13 mouse cellular contexts compared by ENCODE assay signal in the genomic region with DNA sequence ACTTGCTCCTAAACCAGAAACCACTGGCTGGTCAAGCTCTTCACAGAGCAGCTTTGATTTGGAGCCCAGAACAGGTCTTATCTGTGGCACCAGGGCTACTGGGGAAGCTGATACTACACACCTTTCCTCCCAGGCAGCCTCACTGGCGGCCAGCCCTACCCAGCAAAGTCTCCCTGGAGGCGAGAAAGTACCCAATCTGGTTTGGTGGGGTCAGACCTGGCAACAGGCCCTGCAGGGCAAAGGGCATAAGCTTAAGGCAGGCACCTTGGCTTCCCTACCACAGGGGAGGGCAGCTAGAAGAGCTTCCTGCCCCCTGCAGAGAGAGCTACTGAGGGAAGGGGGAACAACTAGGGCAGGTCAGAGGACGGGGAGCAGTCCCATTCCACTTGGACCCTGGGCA. TPM values are rescaled to one million over a fixed set of nuclear protein-coding genes. Genes with fewer than 3 reads are reported as not detected.
DNase-seq lines count a peak whose midpoint lies in the region; ATAC-seq and TF ChIP-seq lines count a peak whose summit lies in the region.
"Had no signal": no experiment of that assay in that cellular context is flagged by ENCODE, and none has a peak within 500 bp of the region (broad histone marks: within the 10 kb centered on the region; RNA-seq: fewer than 3 reads in every experiment).

No protein-coding gene starts in this region.

- H3K36me3 ChIP-seq in liver, adult 2 months (ENCODE audit: control insufficient read depth, insufficient read depth, low read length): peaks cover 13% of the 10 kb centered on the region
- peaks cover 16% of the 10 kb centered on the region for H3K36me3 ChIP-seq in stomach, postnatal 0 days (ENCODE audit: control insufficient read depth, insufficient read depth, low read length)
- peaks cover 35% of the 10 kb centered on the region for H3K36me3 ChIP-seq in hindbrain, embryonic 14.5 days (replicated peaks; ENCODE audit: control insufficient read depth, insufficient read depth)

- peak; percentile 85 for ATAC-seq in stomach, postnatal 0 days (ENCODE audit: low FRiP score, low TSS enrichment)
- no peak for ATAC-seq in hindbrain, embryonic 14.5 days (ENCODE audit: low FRiP score)
- ATAC-seq in megakaryocyte progenitor cell, adult 5-6 weeks (replicated peaks; ENCODE audit: poor library complexity): no peak
- ATAC-seq: activated CD4-positive, CD25-positive, alpha-beta regulatory T cell, adult 4 months had no signal

- H3K27ac ChIP-seq in liver, adult 2 months (replicated peaks; ENCODE audit: insufficient read depth, low read depth, low read length): peak overlapping the region; percentile 42
- peak overlapping the region; percentile 79 for H3K27ac ChIP-seq in stomach, postnatal 0 days (replicated peaks)
- H3K27ac ChIP-seq in hindbrain, embryonic 14.5 days: no peak overlapping the region
- H3K27ac ChIP-seq: limb, embryonic 13.5 days had no signal

- 0 out of 2 replicates have a peak, but pooled peaks have one; percentile 24 for TF ChIP-seq POLR2A in liver, adult 2 months (IDR thresholded peaks at IDR 0.05; ENCODE audit: extremely low read depth, insufficient read depth, low read length)
- TF ChIP-seq POLR2A in lung, adult 2 months (IDR thresholded peaks at IDR 0.05; ENCODE audit: borderline replicate concordance, extremely low read depth, low read depth, low read length): peak; percentile 44; the same call in 1 of the 2 replicates

- H3K79me2 ChIP-seq in liver, adult 2 months (ENCODE audit: control insufficient read depth, insufficient read depth, low read length): no peaks in the 10 kb centered on the region

- 0 out of 2 replicates have a peak, but pooled peaks have one; percentile 12 for TF ChIP-seq CTCF in liver, adult 2 months (IDR thresholded peaks at IDR 0.05; ENCODE audit: low read depth, low read length)
- no peak for TF ChIP-seq CTCF in lung, adult 2 months (IDR thresholded peaks at IDR 0.05; ENCODE audit: insufficient read depth, low read length)
- TF ChIP-seq CTCF in stomach, postnatal 0 days (IDR thresholded peaks at IDR 0.05; ENCODE audit: low read depth): peak; percentile 1; the same call in 1 of the 2 replicates

- no peak overlapping the region for H3K4me2 ChIP-seq in stomach, postnatal 0 days (replicated peaks; ENCODE audit: low read depth)
- H3K4me2 ChIP-seq in hindbrain, embryonic 14.5 days (replicated peaks): no peak overlapping the region
- H3K4me2 ChIP-seq: limb, embryonic 13.5 days had no signal

- no peak overlapping the region for H3K4me3 ChIP-seq in liver, adult 2 months (ENCODE audit: insufficient read depth, low read depth, low read length)
- no peak overlapping the region for H3K4me3 ChIP-seq in lung, adult 2 months (replicated peaks; ENCODE audit: extremely low read depth, low read depth, low read length)
- H3K4me3 ChIP-seq in stomach, postnatal 0 days (ENCODE audit: low read depth, low read length): no peak overlapping the region
- H3K4me3 ChIP-seq in hindbrain, embryonic 14.5 days (replicated peaks; ENCODE audit: low read length): no peak overlapping the region
- H3K4me3 ChIP-seq: limb, embryonic 13.5 days had no signal

- no peaks in the 10 kb centered on the region for H3K27me3 ChIP-seq in liver, adult 2 months (ENCODE audit: control insufficient read depth, insufficient read depth, low read length)
- no peaks in the 10 kb centered on the region for H3K27me3 ChIP-seq in stomach, postnatal 0 days (ENCODE audit: control insufficient read depth, insufficient read depth, low read length)
- H3K27me3 ChIP-seq in hindbrain, embryonic 14.5 days (ENCODE audit: control insufficient read depth, insufficient read depth, low read length): no peaks in the 10 kb centered on the region
- H3K27me3 ChIP-seq: limb, embryonic 13.5 days had no signal

- 7% methylated on average over 3 of the region's 3 CpGs for WGBS in liver, adult 2 months
- WGBS in lung, adult 2 months: 10% methylated on average over 3 of the region's 3 CpGs
- 14% methylated on average over 3 of the region's 3 CpGs for WGBS in stomach, postnatal 0 days
- WGBS in hindbrain, embryonic 14.5 days: 26% methylated on average over 3 of the region's 3 CpGs

- H3K9ac ChIP-seq in liver, adult 2 months (ENCODE audit: low read depth, low read length): peak overlapping the region; percentile 0
- peak overlapping the region; percentile 31; the same call in 1 of the 2 replicates for H3K9ac ChIP-seq in stomach, postnatal 0 days (ENCODE audit: low read length)
- H3K9ac ChIP-seq in hindbrain, embryonic 14.5 days: no peak overlapping the region
- H3K9ac ChIP-seq: limb, embryonic 13.5 days had no signal

- peak; percentile 94 for DNase-seq in liver, adult 2 months (ENCODE audit: extremely low read depth, low read depth, low spot score)
- DNase-seq in liver: no peak
- peak; percentile 93 to 95 for DNase-seq in kidney, adult 8-10 months
- peak; percentile 72 for DNase-seq in lung, adult 2 months
- peak; percentile 93 for DNase-seq in stomach, postnatal 0 days (ENCODE audit: low spot score)
- DNase-seq in layer of hippocampus, adult 8-10 months (ENCODE audit: low spot score in 2 of 2): no peak
- no peak for DNase-seq in hindbrain, embryonic 14.5 days (ENCODE audit: low spot score)
- DNase-seq: cerebellum, adult 2 months; retina, postnatal 1 day; thymus, adult 18-20 months had no signal

- TF ChIP-seq EP300 in stomach, postnatal 0 days (optimal IDR thresholded peaks at IDR 0.05): peak; percentile 18

- peaks cover 24% of the 10 kb centered on the region for H3K4me1 ChIP-seq in liver, adult 2 months (ENCODE audit: control insufficient read depth, insufficient read depth, low read length)
- peaks cover 3% of the 10 kb centered on the region; the same call in 1 of the 2 replicates for H3K4me1 ChIP-seq in lung, adult 2 months (ENCODE audit: control insufficient read depth, insufficient read depth, low read length)
- H3K4me1 ChIP-seq in stomach, postnatal 0 days (replicated peaks; ENCODE audit: control insufficient read depth, insufficient read depth): no peaks in the 10 kb centered on the region
- H3K4me1 ChIP-seq in hindbrain, embryonic 14.5 days (replicated peaks; ENCODE audit: control insufficient read depth, insufficient read depth, low read length): no peaks in the 10 kb centered on the region
- H3K4me1 ChIP-seq: limb, embryonic 13.5 days had no signal

- H3K9me3 ChIP-seq in stomach, postnatal 0 days (ENCODE audit: control insufficient read depth, low read length): no peaks in the 10 kb centered on the region
- H3K9me3 ChIP-seq in hindbrain, embryonic 14.5 days (ENCODE audit: control insufficient read depth, low read length): no peaks in the 10 kb centered on the region
- H3K9me3 ChIP-seq: limb, embryonic 13.5 days had no signal

RNA-seq across cellular contexts. Expression of a gene that starts 8.7 kb away (rescaled TPM):
- 121 and 135 TPM in 2 replicates for total RNA-seq in liver, adult 2 months (2014; rRNA removed)
- polyA plus RNA-seq in liver, adult 2 months (2012; rRNA removed): 445 and 478 TPM in 2 replicates
- 157 and 174 TPM in 2 replicates for polyA plus RNA-seq in lung, adult 2 months (2012; rRNA removed)
- 86.1 and 94.0 TPM in 2 replicates for polyA plus RNA-seq in stomach, postnatal 0 days (2015; fragmentation: Nextera tagmentation; extraction: Ambion mirVana)
- total RNA-seq in layer of hippocampus, adult 8-10 months (2022): 10 to 100 TPM; 22.9 to 28.6 (median 25.0) TPM
- polyA plus RNA-seq in hindbrain, embryonic 14.5 days (2014; fragmentation: Nextera tagmentation; extraction: Ambion mirVana): 28.5 and 29.8 TPM in 2 replicates
- 11.9 and 14.4 TPM in 2 replicates for total RNA-seq in megakaryocyte progenitor cell, adult 5-6 weeks (2015)
- total RNA-seq in megakaryocyte progenitor cell, adult 5-6 weeks (2017): 16.2 and 19.7 TPM in 2 replicates

RNA-seq across cellular contexts. Expression of a gene that starts 15.9 kb away (rescaled TPM):
- 43.6 and 46.6 TPM in 2 replicates for total RNA-seq in liver, adult 2 months (2014; rRNA removed)
- polyA plus RNA-seq in liver, adult 2 months (2012; rRNA removed): 221 and 232 TPM in 2 replicates
- polyA plus RNA-seq in lung, adult 2 months (2012; rRNA removed): 48.0 and 51.4 TPM in 2 replicates
- 133 and 134 TPM in 2 replicates for polyA plus RNA-seq in stomach, postnatal 0 days (2015; fragmentation: Nextera tagmentation; extraction: Ambion mirVana)
- 10 to 100 TPM; 63.7 to 66.0 (median 64.4) TPM for total RNA-seq in layer of hippocampus, adult 8-10 months (2022)
- polyA plus RNA-seq in hindbrain, embryonic 14.5 days (2014; fragmentation: Nextera tagmentation; extraction: Ambion mirVana): 131 and 132 TPM in 2 replicates
- total RNA-seq in megakaryocyte progenitor cell, adult 5-6 weeks (2015): 107 and 121 TPM in 2 replicates
- total RNA-seq in megakaryocyte progenitor cell, adult 5-6 weeks (2017): 136 and 142 TPM in 2 replicates

RNA-seq across cellular contexts. Expression of a gene that starts 30.1 kb away (rescaled TPM):
- total RNA-seq in liver, adult 2 months (2014; rRNA removed): 135 and 143 TPM in 2 replicates
- 542 and 561 TPM in 2 replicates for polyA plus RNA-seq in liver, adult 2 months (2012; rRNA removed)
- 0.86 and 1.0 TPM in 2 replicates for polyA plus RNA-seq in lung, adult 2 months (2012; rRNA removed)
- polyA plus RNA-seq in stomach, postnatal 0 days (2015; fragmentation: Nextera tagmentation; extraction: Ambion mirVana): 3.5 and 5.8 TPM in 2 replicates
- under 1 TPM in 1 of 4 experiments, not detected in 3; 0.25 TPM for total RNA-seq in layer of hippocampus, adult 8-10 months (2022)
- polyA plus RNA-seq in hindbrain, embryonic 14.5 days (2014; fragmentation: Nextera tagmentation; extraction: Ambion mirVana): 0.27 and 0.32 TPM in 2 replicates
- not detected in 2 replicates for total RNA-seq in megakaryocyte progenitor cell, adult 5-6 weeks (2015)
- total RNA-seq in megakaryocyte progenitor cell, adult 5-6 weeks (2017): not detected in 2 replicates
- polyA plus RNA-seq: activated CD4-positive, CD25-positive, alpha-beta regulatory T cell, adult 4 months had no signal

RNA-seq across cellular contexts. Expression of a gene that starts 33.0 kb away (rescaled TPM):
- 9.5 and 9.6 TPM in 2 replicates for total RNA-seq in liver, adult 2 months (2014; rRNA removed)
- 12.2 and 14.8 TPM in 2 replicates for polyA plus RNA-seq in liver, adult 2 months (2012; rRNA removed)
- polyA plus RNA-seq in lung, adult 2 months (2012; rRNA removed): 15.6 and 17.3 TPM in 2 replicates
- polyA plus RNA-seq in stomach, postnatal 0 days (2015; fragmentation: Nextera tagmentation; extraction: Ambion mirVana): 24.4 and 30.6 TPM in 2 replicates
- 10 to 100 TPM; 46.9 to 50.6 (median 50.3) TPM for total RNA-seq in layer of hippocampus, adult 8-10 months (2022)
- 56.1 and 56.3 TPM in 2 replicates for polyA plus RNA-seq in hindbrain, embryonic 14.5 days (2014; fragmentation: Nextera tagmentation; extraction: Ambion mirVana)
- total RNA-seq in megakaryocyte progenitor cell, adult 5-6 weeks (2015): 13.8 and 19.8 TPM in 2 replicates
- 18.8 and 20.2 TPM in 2 replicates for total RNA-seq in megakaryocyte progenitor cell, adult 5-6 weeks (2017)

RNA-seq across cellular contexts. Expression of a gene that starts 42.4 kb away (rescaled TPM):
- 4.6 and 5.7 TPM in 2 replicates for total RNA-seq in liver, adult 2 months (2014; rRNA removed)
- 5.8 and 8.7 TPM in 2 replicates for polyA plus RNA-seq in liver, adult 2 months (2012; rRNA removed)
- 11.0 and 14.5 TPM in 2 replicates for polyA plus RNA-seq in lung, adult 2 months (2012; rRNA removed)
- 13.3 and 18.2 TPM in 2 replicates for polyA plus RNA-seq in stomach, postnatal 0 days (2015; fragmentation: Nextera tagmentation; extraction: Ambion mirVana)
- total RNA-seq in layer of hippocampus, adult 8-10 months (2022): 10 to 100 TPM; 24.7 to 37.0 (median 27.4) TPM
- 19.9 and 20.8 TPM in 2 replicates for polyA plus RNA-seq in hindbrain, embryonic 14.5 days (2014; fragmentation: Nextera tagmentation; extraction: Ambion mirVana)
- 24.9 and 27.2 TPM in 2 replicates for total RNA-seq in megakaryocyte progenitor cell, adult 5-6 weeks (2015)
- 57.1 and 58.3 TPM in 2 replicates for total RNA-seq in megakaryocyte progenitor cell, adult 5-6 weeks (2017)

Comparison
In these comparisons a context has a peak if more than half of its experiments do, and no peak if none do; other contexts are left out.
1. DNase-seq: peak in liver, adult 2 months (single experiment), kidney, adult 8-10 months (2 of 2), lung, adult 2 months (single experiment) and stomach, postnatal 0 days (single experiment); none in liver (single experiment), layer of hippocampus, adult 8-10 months (0 of 2) and hindbrain, embryonic 14.5 days (single experiment).
2. RNA of a gene that starts 30.1 kb away (polyA plus RNA-seq): 542 to 561 TPM in liver, adult 2 months; 3.5 to 5.8 TPM in stomach, postnatal 0 days, 0.86 to 1.0 TPM in lung, adult 2 months and 0.27 to 0.32 TPM in hindbrain, embryonic 14.5 days; every median in the first group is over 10 times any median in the second.